8 mouse cellular contexts compared by ENCODE assay signal in genomic region chr10:78163923-78164322, GRCm38 (mm10). TPM values are rescaled to one million over a fixed set of nuclear protein-coding genes. Genes with fewer than 3 reads are reported as not detected.
DNase-seq lines count a peak whose midpoint lies in the region.

No protein-coding gene starts in this region.

- DNase-seq in left cerebral cortex, adult 18-20 months (ENCODE audit: low spot score in 2 of 2): peak; percentile 69 to 77
- DNase-seq in left cerebral cortex, adult 11 months (ENCODE audit: low spot score): no peak
- DNase-seq in MN1 (ENCODE audit: low spot score): peak; percentile 87
- peak; percentile 86 to 90 for DNase-seq in cerebellum, postnatal 10 days
- peak; percentile 50 to 69 for DNase-seq in heart, adult 9 months (ENCODE audit: low spot score in 2 of 2)
- DNase-seq in left cerebral cortex, adult 8-10 months (ENCODE audit: low spot score in 2 of 2): peak; percentile 36 to 53
- peak; percentile 55 to 78 for DNase-seq in natural killer cell, adult 2 months (ENCODE audit: low spot score in 2 of 2)
- peak; percentile 65 for DNase-seq in thymus, postnatal 25 days

RNA-seq across cellular contexts. Expression of gene D10Jhu81e, which starts 5.7 kb away (rescaled TPM):
- total RNA-seq in left cerebral cortex, adult 18-20 months (2021): 100 to 1,000 TPM; 112 to 114 TPM
- 100 to 1,000 TPM; 105 to 120 (median 117) TPM for total RNA-seq in left cerebral cortex, adult 8-10 months (2022)

RNA-seq across cellular contexts. Expression of gene Pwp2, which starts 21.0 kb away (rescaled TPM):
- total RNA-seq in left cerebral cortex, adult 18-20 months (2021): 10 to 100 TPM; 19.2 to 19.6 TPM
- total RNA-seq in left cerebral cortex, adult 8-10 months (2022): 10 to 100 TPM; 17.5 to 20.3 (median 19.2) TPM
